Mouse (Mus musculus) stomach, postnatal 0 days (tissue): ENCODE measurements around the gene Comt.

Experiments used
- CTCF ChIP-seq: IDR thresholded peaks from 2 replicates; pipeline ENCODE4 v1.5.1; 2016; ENCODE audit warnings: antibody characterized with exemption, low read depth, mild to moderate bottlenecking, moderate library complexity
- EP300 ChIP-seq: optimal IDR thresholded peaks from 2 replicates; pipeline ENCODE3; 2016; ENCODE audit warnings: antibody characterized with exemption

DNA sequence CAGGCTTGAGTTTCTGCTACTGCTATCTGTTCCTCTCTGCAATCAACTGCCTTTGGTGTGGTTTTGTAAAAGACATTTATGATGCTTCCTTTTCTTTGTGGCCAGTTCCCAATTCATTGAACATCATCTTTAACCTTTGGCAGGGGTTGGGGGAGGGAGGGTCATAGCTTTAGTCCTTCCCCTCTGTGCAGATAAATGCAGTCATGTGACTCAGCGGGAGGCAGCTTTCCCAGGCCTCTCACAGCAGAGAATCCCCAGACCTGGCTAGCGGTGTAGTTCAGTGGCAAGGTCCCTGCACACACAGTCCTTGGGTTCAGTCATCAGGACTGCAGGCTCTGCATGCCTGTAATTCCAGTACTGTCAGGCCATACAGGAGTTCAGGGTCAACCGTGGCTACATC, 49.4 kb downstream of the Comt start:
- TF ChIP-seq CTCF (no peak), EP300 (no peak)
